ENCODE assay signal across 22 mouse cellular contexts in the genomic region with DNA sequence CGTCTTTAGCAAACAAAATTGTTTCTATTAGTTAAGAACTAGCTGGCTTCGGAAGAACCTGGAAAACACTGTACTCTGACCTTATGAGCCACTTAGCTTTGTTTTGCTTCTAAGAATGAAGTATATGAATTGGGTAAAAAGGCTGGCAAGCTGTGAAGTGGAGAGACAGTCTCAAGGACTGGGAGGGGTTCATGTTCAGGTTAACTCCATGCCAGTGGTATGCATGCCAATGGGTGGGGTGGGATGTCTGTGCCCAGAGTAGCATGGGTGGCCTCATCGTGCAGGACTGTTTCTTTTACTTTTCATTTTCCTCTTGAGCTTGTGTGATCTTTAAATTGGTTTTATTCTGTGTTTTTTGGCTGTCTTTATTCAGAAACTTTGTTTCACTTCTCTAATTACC.
DNase-seq lines count a peak whose midpoint lies in the region; TF ChIP-seq lines count a peak whose summit lies in the region.
"Had no signal": no experiment of that assay in that cellular context is flagged by ENCODE, and none has a peak within 500 bp of the region (broad histone marks: within the 10 kb centered on the region; RNA-seq: fewer than 3 reads in every experiment).

No protein-coding gene starts in this region.

- 45% methylated on average over 3 of the region's 3 CpGs for WGBS in lung, adult 2 months

- no peak for TF ChIP-seq CTCF in lung, adult 2 months (IDR thresholded peaks at IDR 0.05; ENCODE audit: insufficient read depth, low read length)

- peak; percentile 46 to 73 for DNase-seq in lung, adult 18-20 months
- no peak for DNase-seq in lung, adult 2 months
- peak; percentile 50 for DNase-seq in lung, postnatal 10 days
- DNase-seq in lung, postnatal 36 days = peak; percentile 70
- no peak for DNase-seq in cerebellum, adult 11 months
- no peak for DNase-seq in right cerebral cortex, postnatal 10 days (ENCODE audit: low spot score in 2 of 2)
- DNase-seq: adrenal gland, postnatal 10 days; adrenal gland, postnatal 36 days; cerebellum, adult 2 months; cerebellum, adult 9-11 months; cerebellum, postnatal 25 days; forebrain, postnatal 0 days; gastrocnemius, postnatal 25 days; heart, adult 18-20 months; heart, postnatal 10 days; heart, postnatal 36 days had no signal

- peaks cover 2% of the 10 kb centered on the region; the same call in 1 of the 2 replicates for H3K4me1 ChIP-seq in lung, adult 2 months (ENCODE audit: control insufficient read depth, insufficient read depth, low read length)
- H3K4me1 ChIP-seq: embryonic facial prominence, embryonic 12.5 days; embryonic facial prominence, embryonic 15.5 days; heart, embryonic 12.5 days; hindbrain, embryonic 10.5 days; hindbrain, embryonic 13.5 days had no signal

- TF ChIP-seq POLR2A in lung, adult 2 months (IDR thresholded peaks at IDR 0.05; ENCODE audit: borderline replicate concordance, extremely low read depth, low read depth, low read length) = no peak

- no peak overlapping the region for H3K4me3 ChIP-seq in lung, adult 2 months (replicated peaks; ENCODE audit: extremely low read depth, low read depth, low read length)
- H3K4me3 ChIP-seq: embryonic facial prominence, embryonic 12.5 days; embryonic facial prominence, embryonic 15.5 days; heart, embryonic 12.5 days; heart, embryonic 15.5 days; hindbrain, embryonic 10.5 days; hindbrain, embryonic 13.5 days had no signal

Comparison
In these comparisons a context has a peak if more than half of its experiments do, and no peak if none do; other contexts are left out.
1. DNase-seq: peak in lung, adult 18-20 months (2 of 2), lung, postnatal 10 days (single experiment) and lung, postnatal 36 days (single experiment); none in lung, adult 2 months (single experiment), cerebellum, adult 11 months (single experiment) and right cerebral cortex, postnatal 10 days (0 of 2).